ENCODE assay signal across 8 mouse cellular contexts in the genomic region with DNA sequence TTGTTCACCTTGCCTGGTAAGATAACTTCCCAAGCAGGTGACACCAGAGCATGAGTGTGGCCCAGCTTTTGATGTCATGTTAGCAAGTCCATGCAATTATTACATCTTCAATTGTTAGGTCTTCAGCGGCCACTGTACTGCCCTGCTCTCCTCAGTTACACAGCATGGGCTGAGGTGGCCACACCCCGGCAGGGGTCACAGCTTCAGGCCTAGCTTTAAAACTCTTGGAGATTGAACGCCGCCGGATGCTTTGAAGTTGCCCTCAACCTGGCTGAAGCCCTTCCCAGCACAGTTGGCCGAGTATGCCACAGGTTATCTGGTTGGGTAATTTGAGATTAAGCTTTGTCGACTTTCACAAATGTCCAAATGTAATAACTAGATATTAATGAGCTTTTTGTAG. TPM values are rescaled to one million over a fixed set of nuclear protein-coding genes. Genes with fewer than 3 reads are reported as not detected.
DNase-seq lines count a peak whose midpoint lies in the region; ATAC-seq and TF ChIP-seq lines count a peak whose summit lies in the region.

No protein-coding gene starts in this region.

- no peaks in the 10 kb centered on the region for H3K9me3 ChIP-seq in hindbrain, embryonic 16.5 days (ENCODE audit: control insufficient read depth, low read length)

- ATAC-seq in hindbrain, embryonic 16.5 days, result no peak
- peak; percentile 7; the same call in 1 of the 2 replicates for ATAC-seq in megakaryocyte progenitor cell, adult 5-6 weeks (replicated peaks; ENCODE audit: poor library complexity)

- 61% methylated on average over 7 of the region's 7 CpGs for WGBS in thymus, adult 2 months
- WGBS in hindbrain, embryonic 16.5 days, result 39% methylated on average over 7 of the region's 7 CpGs

- H3K4me2 ChIP-seq in hindbrain, embryonic 16.5 days (ENCODE audit: low read length), result peak overlapping the region; percentile 70

- no peak overlapping the region for H3K27ac ChIP-seq in thymus, adult 2 months (ENCODE audit: control insufficient read depth, insufficient read depth, low read length)
- H3K27ac ChIP-seq in hindbrain, embryonic 16.5 days (ENCODE audit: low read depth, low read length), result no peak overlapping the region

- TF ChIP-seq CTCF in thymus, adult 2 months (IDR thresholded peaks at IDR 0.05; ENCODE audit: borderline replicate concordance, control insufficient read depth, extremely low read depth, insufficient read depth, low read length, poor library complexity), result no peak

- peak overlapping the region; percentile 24; the same call in 1 of the 2 replicates for H3K4me3 ChIP-seq in thymus, adult 2 months (ENCODE audit: control insufficient read depth, insufficient read depth, low read length)
- H3K4me3 ChIP-seq in hindbrain, embryonic 16.5 days (ENCODE audit: low read length), result peak overlapping the region; percentile 98

- H3K4me1 ChIP-seq in thymus, adult 2 months (replicated peaks; ENCODE audit: control insufficient read depth, insufficient read depth, low read length), result peaks cover 10% of the 10 kb centered on the region
- H3K4me1 ChIP-seq in hindbrain, embryonic 16.5 days (ENCODE audit: control insufficient read depth, insufficient read depth, low read depth, low read length), result peaks cover 19% of the 10 kb centered on the region

- H3K36me3 ChIP-seq in thymus, adult 2 months (ENCODE audit: control insufficient read depth, insufficient read depth, low read length), result no peaks in the 10 kb centered on the region
- H3K36me3 ChIP-seq in hindbrain, embryonic 16.5 days (ENCODE audit: control insufficient read depth, insufficient read depth, low read length), result peaks cover 3% of the 10 kb centered on the region

- no peak for TF ChIP-seq POLR2A in thymus, adult 2 months (IDR thresholded peaks at IDR 0.05; ENCODE audit: control insufficient read depth, extremely low read depth, insufficient read depth, low read length, poor library complexity)

- DNase-seq in adrenal gland, adult 2 months, result peak; percentile 40
- no peak for DNase-seq in adrenal gland, postnatal 4 days (ENCODE audit: low spot score in 2 of 2)
- DNase-seq in thymus, adult 2 months, result peak; percentile 7
- DNase-seq in thymus, postnatal 25 days, result no peak
- no peak for DNase-seq in ovary, adult 18-20 months (ENCODE audit: low spot score)
- DNase-seq in layer of hippocampus, adult 9-10 months (ENCODE audit: low spot score), result no peak

- peak overlapping the region; percentile 93 for H3K9ac ChIP-seq in hindbrain, embryonic 16.5 days (ENCODE audit: low read depth, low read length)

- no peaks in the 10 kb centered on the region; the same call in 1 of the 2 replicates for H3K27me3 ChIP-seq in thymus, adult 2 months (ENCODE audit: control insufficient read depth, insufficient read depth, low read length)
- no peaks in the 10 kb centered on the region for H3K27me3 ChIP-seq in hindbrain, embryonic 16.5 days (replicated peaks; ENCODE audit: control insufficient read depth, insufficient read depth, low read length)

RNA-seq across cellular contexts. Expression of a gene that starts 1.1 kb away (rescaled TPM):
- total RNA-seq in adrenal gland, adult 2 months (2021), result 100 to 1,000 TPM; 106 to 129 TPM
- 142 and 210 TPM in 2 replicates for polyA plus RNA-seq in adrenal gland, adult 2 months (2012; rRNA removed)
- 10 to 100 TPM; 45.4 to 51.1 TPM for total RNA-seq in adrenal gland, postnatal 4 days (2021)
- 29.3 and 44.0 TPM in 2 replicates for polyA plus RNA-seq in thymus, adult 2 months (2012; rRNA removed)
- polyA plus RNA-seq in hindbrain, embryonic 16.5 days (2015; fragmentation: Nextera tagmentation; extraction: Ambion mirVana), result 5.6 and 6.7 TPM in 2 replicates
- total RNA-seq in megakaryocyte progenitor cell, adult 5-6 weeks (2015), result 45.2 and 47.4 TPM in 2 replicates
- 45.0 and 48.6 TPM in 2 replicates for total RNA-seq in megakaryocyte progenitor cell, adult 5-6 weeks (2017)

RNA-seq across cellular contexts. Expression of a gene that starts 31.6 kb away (rescaled TPM):
- total RNA-seq in adrenal gland, adult 2 months (2021), result 1 to 10 TPM; 2.8 to 3.5 TPM
- 1.2 and 1.4 TPM in 2 replicates for polyA plus RNA-seq in adrenal gland, adult 2 months (2012; rRNA removed)
- total RNA-seq in adrenal gland, postnatal 4 days (2021), result 1 to 10 TPM; 7.9 to 8.0 TPM
- 3.0 and 3.6 TPM in 2 replicates for polyA plus RNA-seq in thymus, adult 2 months (2012; rRNA removed)
- polyA plus RNA-seq in hindbrain, embryonic 16.5 days (2015; fragmentation: Nextera tagmentation; extraction: Ambion mirVana), result 4.5 and 5.8 TPM in 2 replicates
- 15.0 and 16.3 TPM in 2 replicates for total RNA-seq in megakaryocyte progenitor cell, adult 5-6 weeks (2015)
- total RNA-seq in megakaryocyte progenitor cell, adult 5-6 weeks (2017), result 13.8 and 17.6 TPM in 2 replicates

RNA-seq across cellular contexts. Expression of a gene that starts 31.7 kb away (rescaled TPM):
- total RNA-seq in adrenal gland, adult 2 months (2021), result 10 to 100 TPM; 16.8 to 20.6 TPM
- 1.2 and 1.3 TPM in 2 replicates for polyA plus RNA-seq in adrenal gland, adult 2 months (2012; rRNA removed)
- total RNA-seq in adrenal gland, postnatal 4 days (2021), result 10 to 100 TPM; 29.9 to 30.8 TPM
- 4.5 TPM in 2 replicates for polyA plus RNA-seq in thymus, adult 2 months (2012; rRNA removed)
- 17.7 and 19.8 TPM in 2 replicates for polyA plus RNA-seq in hindbrain, embryonic 16.5 days (2015; fragmentation: Nextera tagmentation; extraction: Ambion mirVana)
- total RNA-seq in megakaryocyte progenitor cell, adult 5-6 weeks (2015), result 43.7 and 46.6 TPM in 2 replicates
- total RNA-seq in megakaryocyte progenitor cell, adult 5-6 weeks (2017), result 40.4 and 53.4 TPM in 2 replicates

RNA-seq across cellular contexts. Expression of a gene that starts 33.1 kb away (rescaled TPM):
- total RNA-seq in adrenal gland, adult 2 months (2021), result 1 to 10 TPM; 4.4 to 5.1 TPM
- polyA plus RNA-seq in adrenal gland, adult 2 months (2012; rRNA removed), result 8.4 and 10.1 TPM in 2 replicates
- 1 to 10 TPM; 5.3 to 6.3 TPM for total RNA-seq in adrenal gland, postnatal 4 days (2021)
- 7.4 and 12.7 TPM in 2 replicates for polyA plus RNA-seq in thymus, adult 2 months (2012; rRNA removed)
- polyA plus RNA-seq in hindbrain, embryonic 16.5 days (2015; fragmentation: Nextera tagmentation; extraction: Ambion mirVana), result 0.71 and 0.79 TPM in 2 replicates
- total RNA-seq in megakaryocyte progenitor cell, adult 5-6 weeks (2015), result 0.07 and 0.37 TPM in 2 replicates
- 0.04 and 0.37 TPM in 2 replicates for total RNA-seq in megakaryocyte progenitor cell, adult 5-6 weeks (2017)

Comparison
In these comparisons a context has a peak if more than half of its experiments do, and no peak if none do; other contexts are left out.
1. DNase-seq: peak in adrenal gland, adult 2 months (single experiment) and thymus, adult 2 months (single experiment); none in adrenal gland, postnatal 4 days (0 of 2), thymus, postnatal 25 days (single experiment), ovary, adult 18-20 months (single experiment) and layer of hippocampus, adult 9-10 months (single experiment).